ENCODE assay signal across 9 mouse cellular contexts in the genomic region with DNA sequence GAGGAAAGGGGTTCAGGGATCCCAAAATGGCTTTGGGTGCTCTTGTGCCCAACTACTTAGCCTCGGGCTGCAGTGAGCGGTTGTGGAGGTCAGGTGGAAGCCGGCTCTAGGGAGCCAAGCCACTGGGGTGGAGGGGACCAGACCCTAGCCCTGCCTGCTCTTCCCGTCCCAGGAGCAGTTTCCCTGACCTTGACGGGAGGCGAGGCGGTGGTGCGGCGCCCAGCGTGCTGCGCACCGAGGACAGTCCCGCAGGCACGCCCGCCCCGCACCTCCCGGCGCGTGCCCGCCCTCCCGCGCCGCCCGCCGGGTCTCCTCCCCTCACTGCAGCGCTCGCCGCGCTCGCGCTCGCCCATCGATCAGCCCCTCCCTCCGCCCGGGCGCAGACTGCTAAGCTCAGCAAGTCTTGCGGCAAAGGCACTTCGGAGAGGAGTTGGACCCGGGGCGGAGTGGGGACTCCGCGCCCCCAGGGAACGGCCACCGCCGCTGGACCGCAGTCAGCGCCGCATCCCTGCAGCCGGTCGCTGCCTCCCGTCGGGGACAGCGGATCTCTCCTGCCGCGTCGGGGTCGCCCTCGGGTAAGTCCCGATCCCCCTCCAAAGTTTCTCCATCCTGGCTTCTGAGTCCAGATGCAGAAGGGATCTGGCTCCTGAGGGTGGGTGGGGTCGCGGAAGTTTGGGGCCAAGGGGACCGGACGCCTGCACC. TPM values are rescaled to one million over a fixed set of nuclear protein-coding genes. Genes with fewer than 3 reads are reported as not detected.
DNase-seq lines count a peak whose midpoint lies in the region; ATAC-seq and TF ChIP-seq lines count a peak whose summit lies in the region.
"Had no signal": no experiment of that assay in that cellular context is flagged by ENCODE, and none has a peak within 500 bp of the region (broad histone marks: within the 10 kb centered on the region; RNA-seq: fewer than 3 reads in every experiment).

TSS of gene Syt2 (plus strand) at position 417 of the 702 bp plus-strand sequence.

- H3K4me1 ChIP-seq in forebrain, embryonic 14.5 days (ENCODE audit: control insufficient read depth, insufficient read depth, low read length), result peaks cover 7% of the 10 kb centered on the region; the same call in 1 of the 2 replicates
- peaks cover 18% of the 10 kb centered on the region for H3K4me1 ChIP-seq in intestine, embryonic 16.5 days (ENCODE audit: control insufficient read depth, insufficient read depth, low read length)
- H3K4me1 ChIP-seq in midbrain, postnatal 0 days (ENCODE audit: insufficient read depth, low read length), result peaks cover 3% of the 10 kb centered on the region; the same call in 1 of the 2 replicates

- WGBS in forebrain, embryonic 14.5 days, result under 1% methylated on average over 61 of the region's 63 CpGs
- WGBS in intestine, embryonic 16.5 days, result under 1% methylated on average over 47 of the region's 63 CpGs
- under 1% methylated on average over 55 of the region's 63 CpGs for WGBS in midbrain, postnatal 0 days

- H3K4me3 ChIP-seq in layer of hippocampus, adult 2 months, result peak within 1 kb of the TSS; percentile 53
- peak within 1 kb of the TSS; percentile 40 for H3K4me3 ChIP-seq in forebrain, embryonic 14.5 days (ENCODE audit: low read depth, low read length)
- H3K4me3 ChIP-seq in intestine, embryonic 16.5 days (ENCODE audit: low read length), result peak within 1 kb of the TSS; percentile 59
- H3K4me3 ChIP-seq in midbrain, postnatal 0 days (ENCODE audit: low read depth, low read length), result peak within 1 kb of the TSS; percentile 36
- H3K4me3 ChIP-seq: myocyte had no signal

- peak within 1 kb of the TSS; percentile 74 for H3K4me2 ChIP-seq in forebrain, embryonic 14.5 days (ENCODE audit: low read length)
- peak within 1 kb of the TSS; percentile 95 for H3K4me2 ChIP-seq in intestine, embryonic 16.5 days (ENCODE audit: low read depth, low read length)
- peak within 1 kb of the TSS; percentile 57 for H3K4me2 ChIP-seq in midbrain, postnatal 0 days (ENCODE audit: low read depth, low read length, poor library complexity, severe bottlenecking)

- peak in 1 of 2 experiments; percentile 35 for DNase-seq in layer of hippocampus, adult 2 months (ENCODE audit: low spot score in 2 of 2)
- DNase-seq in layer of hippocampus, adult 9-11 months, result no peak
- peak; percentile 74 for DNase-seq in cerebellum, adult 11 months
- DNase-seq in forebrain, embryonic 14.5 days (ENCODE audit: low spot score), result peak; percentile 74
- DNase-seq in liver, result peak; percentile 44
- peak; percentile 40 for DNase-seq in midbrain, postnatal 0 days (ENCODE audit: low spot score)

- TF ChIP-seq CTCF in layer of hippocampus, adult 2 months (conservative IDR thresholded peaks at IDR 0.05), result no peak
- TF ChIP-seq CTCF in midbrain, postnatal 0 days (IDR thresholded peaks at IDR 0.05), result no peak

- H3K9ac ChIP-seq in forebrain, embryonic 14.5 days (ENCODE audit: low read length), result peak within 1 kb of the TSS; percentile 49
- peak within 1 kb of the TSS; percentile 67 for H3K9ac ChIP-seq in intestine, embryonic 16.5 days (ENCODE audit: low read depth, low read length)
- H3K9ac ChIP-seq in midbrain, postnatal 0 days (replicated peaks; ENCODE audit: low read length, poor library complexity, severe bottlenecking), result peak within 1 kb of the TSS; percentile 48

- H3K27ac ChIP-seq in layer of hippocampus, adult 2 months, result no peak within 1 kb of the TSS
- no peak within 1 kb of the TSS for H3K27ac ChIP-seq in forebrain, embryonic 14.5 days (ENCODE audit: low read depth, low read length)
- H3K27ac ChIP-seq in intestine, embryonic 16.5 days (ENCODE audit: low read length), result no peak within 1 kb of the TSS
- no peak within 1 kb of the TSS for H3K27ac ChIP-seq in midbrain, postnatal 0 days (ENCODE audit: low read depth, low read length)

- no peaks in the 10 kb centered on the region for H3K9me3 ChIP-seq in forebrain, embryonic 14.5 days (replicated peaks; ENCODE audit: control insufficient read depth, low read length)
- H3K9me3 ChIP-seq in intestine, embryonic 16.5 days (ENCODE audit: control insufficient read depth, low read length), result no peaks in the 10 kb centered on the region
- H3K9me3 ChIP-seq in midbrain, postnatal 0 days (ENCODE audit: low read length), result no peaks in the 10 kb centered on the region

- H3K27me3 ChIP-seq in forebrain, embryonic 14.5 days (replicated peaks; ENCODE audit: control insufficient read depth, insufficient read depth, low read length), result peaks cover 57% of the 10 kb centered on the region
- H3K27me3 ChIP-seq in intestine, embryonic 16.5 days (replicated peaks; ENCODE audit: control insufficient read depth, insufficient read depth, low read length), result peaks cover 52% of the 10 kb centered on the region
- peaks cover 34% of the 10 kb centered on the region for H3K27me3 ChIP-seq in midbrain, postnatal 0 days (ENCODE audit: insufficient read depth, low read length)

- H3K36me3 ChIP-seq in forebrain, embryonic 14.5 days (ENCODE audit: control insufficient read depth, insufficient read depth, low read length), result no peaks in the 10 kb centered on the region
- no peaks in the 10 kb centered on the region for H3K36me3 ChIP-seq in intestine, embryonic 16.5 days (ENCODE audit: control insufficient read depth, insufficient read depth, low read length)
- no peaks in the 10 kb centered on the region for H3K36me3 ChIP-seq in midbrain, postnatal 0 days (ENCODE audit: insufficient read depth, low read length)

- peak; percentile 79 for ATAC-seq in forebrain, embryonic 14.5 days
- ATAC-seq in intestine, embryonic 16.5 days, result peak; percentile 73
- 0 out of 2 replicates have a peak, but pooled peaks have one; percentile 29 for ATAC-seq in midbrain, postnatal 0 days (ENCODE audit: low FRiP score)
- ATAC-seq in megakaryocyte-erythroid progenitor cell, adult 5-6 weeks (replicated peaks; ENCODE audit: low FRiP score, low TSS enrichment, poor library complexity, severe bottlenecking), result no peak

RNA-seq across cellular contexts. Expression of gene Syt2, which starts in this region (rescaled TPM):
- total RNA-seq in layer of hippocampus, adult 2 months (2021), result 10 to 100 TPM; 17.9 to 18.6 TPM
- 0.94 and 1.2 TPM in 2 replicates for polyA plus RNA-seq in forebrain, embryonic 14.5 days (2014; fragmentation: Nextera tagmentation; extraction: Ambion mirVana)
- 1.1 and 1.4 TPM in 2 replicates for polyA plus RNA-seq in intestine, embryonic 16.5 days (2015; fragmentation: Nextera tagmentation; extraction: Ambion mirVana)
- total RNA-seq in midbrain, postnatal 0 days (2014; rRNA removed), result 18.9 and 19.0 TPM in 2 replicates
- polyA plus RNA-seq in midbrain, postnatal 0 days (2015; fragmentation: Nextera tagmentation; extraction: Ambion mirVana), result 6.2 and 6.8 TPM in 2 replicates
- 0.33 TPM in 1 of 2 replicates, not detected in the other for total RNA-seq in megakaryocyte-erythroid progenitor cell, adult 5-6 weeks (2014; fragmentation: Nextera tagmentation)
- 0.05 TPM in 1 of 2 replicates, not detected in the other for total RNA-seq in megakaryocyte-erythroid progenitor cell, adult 5-6 weeks (2017)

Comparison
In these comparisons a context has a peak if more than half of its experiments do, and no peak if none do; other contexts are left out.
1. RNA of gene Syt2 (total RNA-seq): 18.9 to 19.0 TPM in midbrain, postnatal 0 days and 17.9 to 18.6 TPM in layer of hippocampus, adult 2 months; 0.05 to 0.33 TPM in megakaryocyte-erythroid progenitor cell, adult 5-6 weeks; every median in the first group is over 10 times any median in the second.
2. Peak in every context shown above with its lines, with median percentiles within 50 percentile points of each other: H3K4me3 ChIP-seq, H3K4me2 ChIP-seq and H3K9ac ChIP-seq.